ENCODE assay signal across 8 mouse cellular contexts in the genomic region with DNA sequence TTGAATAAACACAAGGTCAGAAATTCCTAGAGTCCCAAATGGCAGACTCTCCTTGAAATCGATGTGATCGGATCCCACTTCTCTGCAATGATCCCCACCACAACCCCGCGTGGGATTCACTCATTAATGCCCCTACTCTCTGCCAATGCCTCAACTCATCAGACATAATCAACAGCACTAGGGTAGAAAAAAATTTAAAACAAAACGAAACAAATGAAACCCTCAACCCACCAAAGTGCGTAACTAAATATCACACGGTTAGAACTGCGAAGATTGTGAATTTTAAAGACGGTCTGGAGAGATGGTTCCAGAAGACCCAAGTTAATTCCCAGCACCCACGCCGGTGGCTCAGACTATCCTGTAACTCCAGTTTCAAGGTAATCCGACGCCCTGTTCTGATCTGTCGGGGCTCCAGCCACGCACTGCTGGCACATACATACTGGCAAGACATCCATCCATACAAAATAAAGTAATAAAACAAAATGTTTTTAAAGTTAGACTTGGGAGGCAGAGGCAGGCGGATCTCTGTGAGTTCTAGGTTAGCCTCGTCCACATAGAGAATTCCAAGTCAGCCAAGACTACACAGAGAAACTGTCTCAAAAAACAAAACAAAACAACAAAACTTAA. TPM values are rescaled to one million over a fixed set of nuclear protein-coding genes. Genes with fewer than 3 reads are reported as not detected.
DNase-seq lines count a peak whose midpoint lies in the region; ATAC-seq and TF ChIP-seq lines count a peak whose summit lies in the region.

No protein-coding gene starts in this region.

- no peak overlapping the region; the same call in 1 of the 2 replicates for H3K27ac ChIP-seq in kidney, embryonic 16.5 days (ENCODE audit: low read length)
- no peak overlapping the region for H3K27ac ChIP-seq in bone marrow macrophage, adult 2 months (ENCODE audit: insufficient read depth, low read depth, low read length)
- H3K27ac ChIP-seq in hindbrain, embryonic 12.5 days: no peak overlapping the region
- no peak overlapping the region for H3K27ac ChIP-seq in midbrain, embryonic 13.5 days

- peaks cover 8% of the 10 kb centered on the region; the same call in 1 of the 2 replicates for H3K4me1 ChIP-seq in kidney, embryonic 16.5 days (ENCODE audit: insufficient read depth, low read length)
- peaks cover 7% of the 10 kb centered on the region for H3K4me1 ChIP-seq in bone marrow macrophage, adult 2 months (ENCODE audit: control insufficient read depth, insufficient read depth, low read length)
- H3K4me1 ChIP-seq in hindbrain, embryonic 12.5 days: peaks cover 15% of the 10 kb centered on the region
- peaks cover 17% of the 10 kb centered on the region for H3K4me1 ChIP-seq in midbrain, embryonic 13.5 days (replicated peaks)

- no peak for DNase-seq in kidney, postnatal 25 days
- DNase-seq in layer of hippocampus, postnatal 10 days (ENCODE audit: low spot score in 2 of 2): no peak
- no peak for DNase-seq in right cerebral cortex, postnatal 36 days (ENCODE audit: low spot score in 2 of 2)

- H3K36me3 ChIP-seq in kidney, embryonic 16.5 days (ENCODE audit: insufficient read depth, low read length): peaks cover 9% of the 10 kb centered on the region
- H3K36me3 ChIP-seq in hindbrain, embryonic 12.5 days: peaks cover 3% of the 10 kb centered on the region; the same call in 1 of the 2 replicates
- H3K36me3 ChIP-seq in midbrain, embryonic 13.5 days: peaks cover 8% of the 10 kb centered on the region

- TF ChIP-seq CTCF in bone marrow macrophage, adult 2 months (IDR thresholded peaks at IDR 0.05; ENCODE audit: low read depth, low read length): no peak

- peak overlapping the region; percentile 62 for H3K4me2 ChIP-seq in kidney, embryonic 16.5 days (replicated peaks; ENCODE audit: low read depth, low read length)
- peak overlapping the region; percentile 53 for H3K4me2 ChIP-seq in hindbrain, embryonic 12.5 days (replicated peaks)
- H3K4me2 ChIP-seq in midbrain, embryonic 13.5 days (replicated peaks): peak overlapping the region; percentile 54

- peak; percentile 29; the same call in 1 of the 2 replicates for ATAC-seq in kidney, embryonic 16.5 days (ENCODE audit: low FRiP score, low TSS enrichment)
- peak; percentile 27 for ATAC-seq in hindbrain, embryonic 12.5 days (ENCODE audit: low FRiP score)
- 0 out of 2 replicates have a peak, but pooled peaks have one; percentile 3 for ATAC-seq in midbrain, embryonic 13.5 days
- no peak for ATAC-seq in monocyte, adult 5-6 weeks (replicated peaks; ENCODE audit: insufficient number of reproducible peaks, low FRiP score, low TSS enrichment, poor library complexity, severe bottlenecking)

- TF ChIP-seq POLR2A in bone marrow macrophage, adult 2 months (IDR thresholded peaks at IDR 0.05; ENCODE audit: borderline replicate concordance, low read depth, low read length): no peak

- WGBS in kidney, embryonic 16.5 days: 57% methylated on average over 17 of the region's 17 CpGs
- WGBS in hindbrain, embryonic 12.5 days: 66% methylated on average over 17 of the region's 17 CpGs
- WGBS in midbrain, embryonic 13.5 days: 70% methylated on average over 17 of the region's 17 CpGs

- no peaks in the 10 kb centered on the region for H3K9me3 ChIP-seq in kidney, embryonic 16.5 days (ENCODE audit: low read length)
- no peaks in the 10 kb centered on the region for H3K9me3 ChIP-seq in hindbrain, embryonic 12.5 days (replicated peaks)
- no peaks in the 10 kb centered on the region for H3K9me3 ChIP-seq in midbrain, embryonic 13.5 days

- peak overlapping the region; percentile 95 for H3K9ac ChIP-seq in kidney, embryonic 16.5 days (replicated peaks; ENCODE audit: low read length)
- H3K9ac ChIP-seq in hindbrain, embryonic 12.5 days: peak overlapping the region; percentile 84
- peak overlapping the region; percentile 94 for H3K9ac ChIP-seq in midbrain, embryonic 13.5 days (replicated peaks)

- peak overlapping the region; percentile 89 for H3K4me3 ChIP-seq in kidney, embryonic 16.5 days (ENCODE audit: low read length)
- peak overlapping the region; percentile 98 for H3K4me3 ChIP-seq in bone marrow macrophage, adult 2 months (ENCODE audit: insufficient read depth, low read length)
- peak overlapping the region; percentile 73 for H3K4me3 ChIP-seq in hindbrain, embryonic 12.5 days
- H3K4me3 ChIP-seq in midbrain, embryonic 13.5 days (replicated peaks): peak overlapping the region; percentile 82

- no peaks in the 10 kb centered on the region for H3K27me3 ChIP-seq in kidney, embryonic 16.5 days (ENCODE audit: insufficient read depth, low read length)
- no peaks in the 10 kb centered on the region for H3K27me3 ChIP-seq in hindbrain, embryonic 12.5 days
- H3K27me3 ChIP-seq in midbrain, embryonic 13.5 days: no peaks in the 10 kb centered on the region

RNA-seq across cellular contexts. Expression of gene Arl14ep, which starts 0.8 kb away (rescaled TPM):
- 45.8 and 49.9 TPM in 2 replicates for polyA plus RNA-seq in kidney, embryonic 16.5 days (2015; fragmentation: Nextera tagmentation; extraction: Ambion mirVana)
- polyA plus RNA-seq in bone marrow macrophage, adult 2 months (2012; ENCODE audit: insufficient read depth, insufficient read length, missing spikeins): 23.5 and 28.6 TPM in 2 replicates
- 53.6 and 60.5 TPM in 2 replicates for polyA plus RNA-seq in hindbrain, embryonic 12.5 days (2016; fragmentation: Nextera tagmentation; extraction: Ambion mirVana)
- polyA plus RNA-seq in midbrain, embryonic 13.5 days (2015; fragmentation: Nextera tagmentation; extraction: Ambion mirVana): 42.6 and 43.9 TPM in 2 replicates
- total RNA-seq in layer of hippocampus, postnatal 10 days (2021): 10 to 100 TPM; 48.2 to 49.2 TPM
- 25.8 to 28.6 TPM (median 27.7 TPM) in 3 replicates for total RNA-seq in monocyte, adult 5-6 weeks (2017)
